Mouse (Mus musculus): ENCODE measurements around the gene Ist1. TPM values are rescaled to one million over a fixed set of nuclear protein-coding genes. Genes with fewer than 3 reads are reported as not detected.

The Ist1 gene
- polyA plus RNA-seq, 1 experiment from 2014 or later: 160 TPM

Other genes starting within 250 kb of the Ist1 start
- 0.11 and 0.13 TPM in 2 replicates for gene Pmfbp1, start 199.2 kb downstream of the Ist1 start, polyA plus RNA-seq (2015; fragmentation: Nextera tagmentation; extraction: Ambion mirVana)
- gene Dhx38, start 127.4 kb downstream of the Ist1 start, polyA plus RNA-seq (2015; fragmentation: Nextera tagmentation; extraction: Ambion mirVana): 27.4 and 31.3 TPM in 2 replicates
- 28.9 and 29.4 TPM in 2 replicates for gene Txnl4b, start 127.4 kb downstream of the Ist1 start, polyA plus RNA-seq (2015; fragmentation: Nextera tagmentation; extraction: Ambion mirVana)
- gene Hp, start 114.1 kb downstream of the Ist1 start, polyA plus RNA-seq (2015; fragmentation: Nextera tagmentation; extraction: Ambion mirVana): 4.9 and 8.2 TPM in 2 replicates
- gene Dhodh, start 84.6 kb downstream of the Ist1 start, polyA plus RNA-seq (2015; fragmentation: Nextera tagmentation; extraction: Ambion mirVana): 52.8 and 54.6 TPM in 2 replicates
- 0.05 and 0.10 TPM in 2 replicates for gene Pkd1l3, start 78.7 kb downstream of the Ist1 start, polyA plus RNA-seq (2015; fragmentation: Nextera tagmentation; extraction: Ambion mirVana)
- gene Zfp821, start 12.3 kb upstream of the Ist1 start, polyA plus RNA-seq (2015; fragmentation: Nextera tagmentation; extraction: Ambion mirVana): 25.1 and 28.5 TPM in 2 replicates
- gene Atxn1l, start 44.5 kb upstream of the Ist1 start, polyA plus RNA-seq (2015; fragmentation: Nextera tagmentation; extraction: Ambion mirVana): 7.5 and 9.3 TPM in 2 replicates
- gene Ap1g1, start 85.3 kb upstream of the Ist1 start, polyA plus RNA-seq (2015; fragmentation: Nextera tagmentation; extraction: Ambion mirVana): 46.6 and 53.6 TPM in 2 replicates
- gene Phlpp2, start 175.3 kb upstream of the Ist1 start, polyA plus RNA-seq (2015; fragmentation: Nextera tagmentation; extraction: Ambion mirVana): 2.6 and 2.7 TPM in 2 replicates